Mouse (Mus musculus): ENCODE results near the gene Clcnka.

Clcnka gene

GRCm38 (mm10) chr4:141420886-141421285, 22.4 kb upstream of the Clcnka start:
- no peak for DNase-seq

- no peak for DNase-seq
Observed at GRCm38 (mm10) chr4:141420192-141420829, 21.8 kb upstream of the Clcnka start, which contains the start of gene Hspb7. Gene Hspb7, plus strand, starts transcription at chr4:141420779.

DNA sequence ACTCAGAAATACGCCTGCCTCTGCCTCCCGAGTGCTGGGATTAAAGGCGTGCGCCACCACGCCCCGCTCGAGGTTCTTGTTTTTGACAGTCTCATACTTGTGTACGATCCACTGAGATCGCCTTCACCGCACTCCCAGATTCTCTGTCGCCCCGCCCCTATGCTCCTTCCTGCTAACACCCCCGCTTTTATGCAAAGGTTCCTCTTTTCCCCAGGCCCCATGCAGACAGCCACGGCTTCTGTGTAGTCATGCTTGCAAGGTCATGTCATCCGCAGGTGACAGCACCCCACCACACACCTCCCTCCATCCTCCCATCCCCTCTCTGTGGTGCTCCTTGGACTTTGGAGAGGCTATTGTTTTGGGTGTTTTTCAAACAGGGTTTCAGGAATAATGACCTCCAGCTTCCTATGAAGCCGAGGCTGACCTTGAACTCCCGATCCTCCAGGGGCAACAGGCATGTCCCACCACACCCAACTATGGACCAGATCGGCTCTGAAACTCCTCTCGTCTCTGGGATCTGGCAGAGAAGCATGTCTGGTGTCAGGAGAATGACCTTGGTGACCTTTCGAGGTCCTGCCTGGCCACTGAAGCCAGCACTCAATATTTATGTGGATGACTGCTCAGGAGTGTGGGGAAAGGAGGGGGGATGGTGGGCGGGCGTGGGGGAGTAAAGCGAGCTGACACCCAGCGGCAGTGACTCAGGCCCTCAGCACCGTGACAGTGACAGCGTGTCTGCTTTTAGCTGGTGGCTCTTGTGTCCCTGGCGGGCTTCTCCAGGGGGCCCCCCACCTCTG, 21.1 kb upstream of the Clcnka start:
- DNase-seq: peak; percentile 49

DNA sequence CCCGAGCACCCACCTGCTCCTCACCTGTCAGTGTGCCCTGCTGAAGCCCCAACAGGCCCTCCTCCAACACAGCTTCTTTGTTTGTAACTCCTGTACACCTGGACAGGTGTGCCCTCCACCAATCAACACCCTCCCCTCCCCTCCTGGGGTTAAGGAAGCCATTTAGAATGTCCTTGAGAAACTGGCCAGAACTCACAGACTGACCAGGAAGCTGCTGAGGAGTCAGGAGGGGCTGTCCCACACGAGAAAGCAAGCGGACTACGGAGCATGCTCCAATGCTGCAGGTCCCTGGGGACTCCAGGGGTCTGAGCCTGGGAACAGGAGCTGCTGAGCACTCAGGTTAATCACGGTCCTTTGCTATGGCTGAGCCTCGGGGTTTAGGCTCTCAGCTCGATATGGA, 17.4 kb upstream of the Clcnka start, which contains the start of gene Clcnkb:
Gene Clcnkb (minus strand): TSS at position 91 of the 400 bp plus-strand sequence.
- no peak for DNase-seq

GRCm38 (mm10) chr4:141411430-141411992, 13.0 kb upstream of the Clcnka start:
- no peak for DNase-seq

GRCm38 (mm10) chr4:141408577-141408976, 10.1 kb upstream of the Clcnka start:
- no peak for DNase-seq

GRCm38 (mm10) chr4:141406516-141407299, 8.2 kb upstream of the Clcnka start:
- no peak for DNase-seq

DNA sequence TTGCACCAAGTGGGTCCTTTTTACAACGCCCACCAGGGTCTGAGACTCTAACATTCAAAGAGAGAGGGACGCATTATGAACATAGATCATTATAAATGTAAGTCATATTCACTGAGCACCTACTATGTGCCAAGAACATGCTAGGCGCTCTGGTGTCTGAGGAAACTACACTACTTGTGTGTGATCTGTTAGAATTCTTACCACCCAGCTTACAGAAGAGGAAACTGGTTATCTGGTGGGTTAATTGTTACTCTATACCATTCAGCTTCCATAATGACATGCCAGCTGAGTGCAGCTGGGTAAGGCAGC, 6.7 kb upstream of the Clcnka start:
- no peak for DNase-seq

DNA sequence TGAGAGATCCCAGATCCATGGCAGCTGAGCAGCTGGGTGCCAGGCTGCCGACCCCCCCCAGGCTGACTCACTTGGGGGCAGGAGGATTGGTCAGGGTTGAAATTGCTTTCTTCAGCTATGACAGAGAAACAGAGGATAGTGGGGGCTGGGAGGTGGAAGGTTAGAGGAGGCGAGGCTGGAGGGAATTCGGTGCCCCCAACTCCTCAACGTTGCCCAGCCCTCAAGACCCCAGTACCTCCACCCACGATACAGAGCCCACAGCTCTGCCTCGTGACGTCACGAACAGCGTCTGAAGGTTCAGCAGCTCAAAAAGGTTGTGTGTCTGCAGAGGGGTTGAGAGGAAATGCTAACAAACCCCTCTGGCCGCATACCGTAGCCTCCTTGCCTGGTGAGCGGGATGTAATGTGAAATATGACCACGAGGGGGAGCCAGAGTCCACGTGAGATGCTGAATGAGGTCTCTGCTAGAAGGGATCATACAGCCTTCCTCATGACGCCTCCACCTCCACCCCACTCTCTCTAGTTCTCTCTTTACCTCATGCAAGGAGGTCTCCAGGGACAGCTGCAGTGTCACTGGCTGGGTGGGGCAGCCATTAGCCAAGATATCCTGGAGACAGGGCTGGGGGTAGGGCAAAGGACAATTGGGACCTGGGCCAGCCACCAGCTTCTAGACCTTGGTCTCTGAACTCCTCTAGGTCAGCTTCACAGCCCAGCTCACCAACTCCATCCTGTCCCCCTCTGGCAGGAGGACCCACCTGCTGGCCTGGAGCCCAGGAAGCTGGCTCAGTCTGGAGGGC, 6.2 kb upstream of the Clcnka start:
- DNase-seq: peak; percentile 85

GRCm38 (mm10) chr4:141400171-141400570, 1.6 kb upstream of the Clcnka start:
- no peak for DNase-seq

DNA sequence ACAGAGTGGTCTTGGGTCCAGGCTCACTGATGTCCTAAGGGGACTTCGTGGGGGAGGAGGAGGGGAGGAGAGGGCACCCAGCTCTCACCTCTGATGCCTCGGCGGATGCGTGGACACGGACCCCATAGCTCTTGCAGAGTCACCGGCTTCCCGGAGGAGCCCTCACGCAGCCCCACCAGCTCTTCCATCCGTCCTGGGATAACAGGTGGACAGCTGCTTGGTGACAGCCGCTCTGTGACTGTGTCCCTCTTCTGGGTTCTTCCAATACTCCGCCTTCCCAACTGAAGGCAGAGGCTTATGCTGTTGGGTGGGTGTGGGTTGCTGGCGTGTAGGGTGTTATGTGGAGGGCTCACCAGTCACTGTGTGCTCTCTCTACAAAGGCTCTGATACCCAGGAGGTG, 663 bp downstream of the Clcnka start:
- DNase-seq: no peak

DNA sequence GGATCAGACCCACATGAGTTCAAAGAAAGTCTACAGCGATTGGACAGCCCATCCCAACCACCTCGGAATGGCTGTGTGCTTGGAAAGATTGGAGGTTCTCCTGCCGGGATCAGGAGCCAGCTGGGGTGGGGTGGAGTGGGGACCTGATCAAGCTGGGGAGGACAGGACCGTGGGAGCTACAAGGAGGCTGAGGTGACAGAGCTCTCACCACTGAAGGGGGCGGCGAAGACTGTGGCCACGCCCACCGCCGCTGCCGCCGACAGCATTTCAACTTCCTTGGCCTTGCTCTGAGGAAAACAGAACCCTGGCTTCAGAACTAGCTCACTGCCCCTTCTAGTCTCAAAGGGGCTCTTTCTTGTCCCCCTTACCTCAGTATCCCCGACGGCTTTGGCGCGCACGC, 3.8 kb downstream of the Clcnka start:
- DNase-seq: no peak

- DNase-seq: no peak
Observed at GRCm38 (mm10) chr4:141391293-141391692, 7.2 kb downstream of the Clcnka start.

GRCm38 (mm10) chr4:141389366-141390150, 9.0 kb downstream of the Clcnka start:
- no peak for DNase-seq

DNA sequence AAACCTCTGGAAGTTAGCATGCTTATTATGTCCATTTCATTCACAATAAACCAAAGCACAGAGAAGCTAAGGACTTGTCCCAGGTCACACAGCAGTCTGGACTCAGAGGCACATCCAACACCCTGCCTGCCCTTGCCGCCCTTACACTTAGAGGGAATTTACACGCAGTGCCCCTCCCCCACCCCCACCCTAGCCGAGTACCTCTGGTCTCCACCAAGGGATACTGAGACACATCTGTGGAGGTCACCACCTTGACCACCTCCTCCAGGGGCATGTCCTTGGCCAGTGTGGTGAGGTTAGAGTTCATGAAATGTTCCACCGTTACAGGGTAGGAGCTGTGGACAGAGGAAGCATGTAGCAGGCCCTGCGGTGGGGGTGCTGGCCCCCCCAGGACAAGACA, 10.6 kb downstream of the Clcnka start:
- no peak for DNase-seq

DNA sequence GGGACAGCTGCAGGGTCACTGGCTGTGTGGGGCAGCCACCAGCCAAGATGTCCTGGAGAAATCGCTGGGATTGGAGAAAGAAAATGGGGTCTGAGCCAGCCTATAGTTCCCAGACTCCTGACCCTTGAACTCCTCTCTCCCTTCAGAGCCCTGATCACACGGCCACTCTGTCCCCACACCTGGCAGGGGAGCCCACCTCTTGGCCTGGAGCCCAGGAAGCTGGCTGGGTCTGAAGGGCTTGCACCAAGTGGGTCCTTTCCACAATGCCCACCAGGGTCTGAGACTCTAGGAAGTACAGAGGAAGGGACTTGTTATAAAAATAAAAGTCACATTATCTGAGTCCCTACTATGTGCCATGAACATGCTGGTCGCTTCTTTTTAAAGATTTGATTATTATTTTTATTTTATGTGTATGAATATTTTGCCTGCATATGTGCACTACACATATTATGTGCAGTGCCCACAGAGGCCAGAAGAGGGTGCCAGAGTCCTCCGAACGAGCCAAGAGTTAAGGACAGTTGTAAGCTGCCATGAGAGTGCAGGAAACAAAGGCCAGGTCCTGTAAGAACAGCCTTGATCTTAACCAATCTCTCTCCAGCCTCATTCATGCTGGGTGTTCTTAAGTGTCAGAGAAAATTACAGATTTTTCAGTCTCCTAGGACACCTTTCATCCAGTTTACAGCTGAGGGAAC, 11.3 kb downstream of the Clcnka start:
- DNase-seq: peak; percentile 41

GRCm38 (mm10) chr4:141386150-141386549, 12.4 kb downstream of the Clcnka start:
- no peak for DNase-seq

GRCm38 (mm10) chr4:141385275-141385674, 13.2 kb downstream of the Clcnka start:
- no peak for DNase-seq

DNA sequence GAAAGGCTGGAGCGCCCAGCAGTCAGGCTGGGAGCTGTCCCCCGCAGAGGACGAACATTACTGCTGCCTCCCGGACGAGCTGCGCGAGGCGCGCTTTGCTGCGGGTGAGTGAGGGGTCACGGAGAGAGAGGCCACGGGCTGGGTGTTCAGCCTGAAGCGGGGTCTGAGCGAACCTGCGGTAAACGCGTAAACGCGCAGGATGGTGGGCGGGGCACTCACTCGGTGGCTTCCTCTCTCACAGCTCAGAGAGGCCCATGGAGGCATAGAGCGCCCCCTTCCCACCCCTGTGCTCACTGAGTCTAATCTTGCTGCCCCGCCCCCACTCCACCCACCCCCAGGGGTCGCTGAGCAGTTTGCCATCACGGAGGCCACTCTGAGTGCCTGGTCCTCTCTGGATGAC, 16.1 kb downstream of the Clcnka start:
- DNase-seq: no peak

- no peak for DNase-seq
Observed at GRCm38 (mm10) chr4:141379674-141380073, 18.9 kb downstream of the Clcnka start.

DNA sequence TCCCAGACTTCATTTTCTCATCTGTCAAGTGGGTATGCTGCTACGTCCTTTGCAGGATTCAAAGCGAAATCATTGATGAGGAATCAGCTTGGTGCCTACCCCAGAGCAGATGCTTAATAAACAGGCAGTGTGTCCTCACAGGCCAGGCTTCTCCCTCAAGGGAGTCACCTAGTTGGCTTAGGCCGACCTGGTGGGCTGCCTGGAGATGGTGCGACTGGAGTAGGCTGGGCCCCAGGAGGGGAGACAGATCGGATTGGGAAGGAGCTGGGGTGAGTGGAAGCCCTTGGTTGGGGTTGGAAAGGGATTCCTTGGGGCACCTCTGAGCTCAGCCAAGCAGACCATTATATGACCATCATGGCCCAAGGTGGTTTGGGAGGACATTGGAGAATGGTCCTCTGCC, 26.1 kb downstream of the Clcnka start:
- DNase-seq: no peak

Data from right cerebral cortex, adult 18-20 months (tissue).